Mouse (Mus musculus) intestine, embryonic 14.5 days (tissue): ENCODE results near the gene Rnf38. TPM values are rescaled to one million over a fixed set of nuclear protein-coding genes. Genes with fewer than 3 reads are reported as not detected.
A peak's percentile ranks its signal among the peaks of the same experiment; 100 is the strongest.

Experiments used
- ATAC-seq: fragments of 200-750 bp; cut with Nextera tagmentation; replicated peaks from 2 replicates; pipeline ENCODE4 v1.8.0; 2017; ENCODE audit warnings: low read depth, moderate number of reproducible peaks, moderate TSS enrichment, moderate library complexity; ENCODE audit not compliant: low FRiP score, low TSS enrichment
- DNase-seq: peaks from one replicate; pipeline ENCODE4 v3.0.0-alpha.2; 2018; ENCODE audit warnings: low spot score
- H3K27ac ChIP-seq: fragments of 300-500 bp; sonication (generic); 2 replicates; pipeline ENCODE4 v1.5.1; 2014; ENCODE audit warnings: low read depth, mild to moderate bottlenecking, control low read depth
- H3K27me3 ChIP-seq: fragments of 300-500 bp; sonication (generic); replicated peaks from 2 replicates; pipeline ENCODE4 v1.6.1; 2014; ENCODE audit warnings: low read length, control low read depth; ENCODE audit not compliant: control insufficient read depth, insufficient read depth
- H3K36me3 ChIP-seq: fragments of 300-500 bp; sonication (generic); 2 replicates; pipeline ENCODE4 v1.6.1; 2014; ENCODE audit warnings: low read length, control low read depth; ENCODE audit not compliant: control insufficient read depth, insufficient read depth
- H3K4me1 ChIP-seq: fragments of 300-500 bp; sonication (generic); replicated peaks from 2 replicates; pipeline ENCODE4 v1.6.1; 2014; ENCODE audit warnings: low read length, control low read depth, mixed read lengths; ENCODE audit not compliant: control insufficient read depth, insufficient read depth
- H3K4me2 ChIP-seq: fragments of 300-500 bp; sonication (generic); 2 replicates; pipeline ENCODE4 v1.6.1; 2014; ENCODE audit warnings: low read length
- H3K4me3 ChIP-seq: fragments of 300-500 bp; sonication (generic); 2 replicates; pipeline ENCODE4 v1.5.1; 2014; ENCODE audit warnings: low read depth, low read length, control low read depth, mixed read lengths
- H3K9ac ChIP-seq: fragments of 300-500 bp; sonication (generic); 2 replicates; pipeline ENCODE4 v1.6.1; 2014; ENCODE audit warnings: mild to moderate bottlenecking, low read length
- H3K9me3 ChIP-seq: fragments of 300-500 bp; sonication (generic); 2 replicates; pipeline ENCODE4 v1.6.1; 2016; ENCODE audit warnings: low read length, control low read depth; ENCODE audit not compliant: control insufficient read depth
- WGBS: fragments of 180-500 bp; shearing (Covaris S2); extraction: QIAGEN DNeasy Blood & Tissue Kit; methylation state at CpG from one replicate; pipeline ENCODE4 v1.1.7; 2014; 5-methylcytosine and 5-hydroxymethylcytosine counted together
- polyA plus RNA-seq: library from polyadenylated mRNA; unstranded; fragments of >200 nt; fragmentation: Nextera tagmentation; extraction: Ambion mirVana; gene quantifications from 2 replicates; pipeline ENCODE4 v1.2.1, GENCODE M21; 2014

The Rnf38 gene
- polyA plus RNA-seq, 1 experiment from 2014 or later: 26.2 TPM

GRCm38 (mm10) chr4:44126805-44127204 lies 106.8 kb downstream of the Rnf38 start:
- no peaks in the 10 kb centered on the region for H3K9me3 ChIP-seq
- DNase-seq: no peak
- no peak for ATAC-seq
- no peaks in the 10 kb centered on the region for H3K27me3 ChIP-seq
- H3K4me2 ChIP-seq: no peak overlapping the region
- H3K4me3 ChIP-seq: no peak overlapping the region
- no peak overlapping the region for H3K27ac ChIP-seq
- WGBS: 91% methylated on average over 12 of the region's 12 CpGs
- H3K9ac ChIP-seq: no peak overlapping the region
- H3K36me3 ChIP-seq: peaks cover 63% of the 10 kb centered on the region
- no peaks in the 10 kb centered on the region for H3K4me1 ChIP-seq

GRCm38 (mm10) chr4:44119410-44120201 lies 114.0 kb downstream of the Rnf38 start:
- no peak for DNase-seq
- no peak for ATAC-seq
- H3K9me3 ChIP-seq: no peaks in the 10 kb centered on the region
- 54% methylated on average over 9 of the region's 9 CpGs for WGBS
- H3K4me2 ChIP-seq: no peak overlapping the region
- H3K27ac ChIP-seq: no peak overlapping the region
- H3K4me1 ChIP-seq: no peaks in the 10 kb centered on the region
- H3K9ac ChIP-seq: no peak overlapping the region
- no peaks in the 10 kb centered on the region for H3K27me3 ChIP-seq
- no peaks in the 10 kb centered on the region for H3K36me3 ChIP-seq
- H3K4me3 ChIP-seq: no peak overlapping the region

DNA sequence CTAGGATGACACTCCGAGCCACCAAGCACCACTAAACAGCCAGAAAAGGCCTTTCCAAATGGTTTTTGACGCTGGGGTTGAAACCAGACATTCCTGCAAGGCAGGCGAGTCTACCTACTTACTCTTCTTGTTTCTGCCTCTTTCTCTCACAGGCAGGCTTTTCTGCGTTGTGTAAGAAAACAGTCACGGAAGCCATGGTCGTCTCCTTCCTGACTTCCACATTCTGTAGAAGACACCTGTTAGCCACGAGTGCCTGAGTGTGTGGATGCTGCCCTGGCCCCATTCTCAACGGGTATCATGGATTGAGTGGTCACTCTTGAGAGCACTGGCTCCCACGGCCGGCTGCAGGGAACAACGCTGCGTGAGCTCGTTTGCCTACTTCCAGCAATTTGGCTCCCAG lies 118.5 kb downstream of the Rnf38 start:
- Histone ChIP-seq H3K36me3 (no peaks in the 10 kb centered on the region), H3K4me3 (no peak overlapping the region), H3K9ac (no peak overlapping the region), H3K4me2 (no peak overlapping the region), H3K27ac (no peak overlapping the region), H3K9me3 (no peaks in the 10 kb centered on the region), H3K4me1 (0 out of 2 replicates have a peak, but pooled peaks cover 12% of the 10 kb centered on the region), H3K27me3 (no peaks in the 10 kb centered on the region)
- ATAC-seq: no peak
- DNase-seq: no peak
- 88% methylated on average over 13 of the region's 13 CpGs for WGBS

DNA sequence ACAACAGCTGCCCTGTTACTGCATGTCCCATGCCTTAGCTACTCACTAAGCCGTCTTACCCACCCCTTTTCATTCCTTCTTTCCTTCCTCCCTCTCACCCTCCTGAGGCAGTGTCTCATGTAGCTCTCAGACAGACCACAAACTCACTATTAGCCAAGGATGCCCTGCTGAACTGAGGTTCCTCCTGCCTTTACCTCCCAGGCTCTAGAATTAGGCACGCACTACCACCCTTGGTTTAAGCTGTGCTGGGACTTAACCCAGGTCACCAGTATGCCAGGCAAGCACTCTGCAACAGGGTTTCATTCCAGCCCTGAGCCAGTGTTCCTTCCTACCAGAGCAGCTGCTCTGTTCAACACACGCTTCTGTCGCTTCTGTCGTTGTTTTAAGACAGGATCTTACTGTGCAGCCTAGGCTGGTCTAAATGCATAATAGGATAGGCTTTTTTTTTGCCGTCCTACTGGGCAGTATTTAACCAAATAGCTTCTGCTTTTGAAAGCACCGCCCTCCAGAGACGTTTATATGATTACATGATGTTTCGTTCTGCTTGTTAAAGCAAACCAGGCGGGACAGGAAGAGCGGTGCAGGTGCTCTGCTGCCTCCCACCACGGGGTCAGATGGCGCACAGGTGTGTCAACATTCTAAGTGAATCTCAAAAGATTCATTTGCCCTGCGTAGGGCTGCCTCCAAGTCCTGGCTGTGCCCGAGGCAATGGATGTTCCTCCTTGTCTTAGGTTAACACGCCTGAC lies 120.0 kb downstream of the Rnf38 start:
- DNase-seq (no peak), ATAC-seq (no peak)
- Histone ChIP-seq H3K36me3 (no peaks in the 10 kb centered on the region), H3K4me3 (no peak overlapping the region), H3K27me3 (no peaks in the 10 kb centered on the region), H3K9ac (no peak overlapping the region), H3K4me1 (0 out of 2 replicates have a peak, but pooled peaks cover 12% of the 10 kb centered on the region), H3K4me2 (peak overlapping the region; percentile 23), H3K27ac (no peak overlapping the region), H3K9me3 (no peaks in the 10 kb centered on the region)
- 31% methylated on average over 16 of the region's 16 CpGs for WGBS

DNA sequence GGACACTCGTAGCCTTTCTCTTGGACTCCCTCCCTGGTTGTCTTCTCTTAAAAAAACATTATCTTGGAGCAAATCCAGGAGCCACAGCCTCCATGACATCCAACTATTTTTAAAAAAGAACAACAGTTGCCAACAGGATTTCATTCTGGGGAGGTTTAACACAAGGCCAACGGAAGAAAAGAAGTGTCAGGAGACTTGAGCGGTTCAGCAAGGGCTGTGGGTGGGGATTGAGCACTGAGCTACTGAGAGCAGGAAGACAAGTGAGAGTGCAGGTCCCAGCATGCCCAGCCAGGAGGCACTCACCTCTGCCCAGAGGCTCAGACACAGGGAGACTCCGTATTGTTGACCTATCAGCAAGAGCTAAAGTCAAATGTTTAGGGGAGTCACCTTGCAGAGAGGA lies 120.8 kb downstream of the Rnf38 start:
- 28% methylated on average over 4 of the region's 4 CpGs for WGBS
- no peak for DNase-seq

GRCm38 (mm10) chr4:44110771-44111170 lies 122.8 kb downstream of the Rnf38 start:
- ATAC-seq (no peak), DNase-seq (no peak)
- Histone ChIP-seq H3K9ac (no peak overlapping the region), H3K9me3 (no peaks in the 10 kb centered on the region), H3K27ac (no peak overlapping the region), H3K27me3 (no peaks in the 10 kb centered on the region), H3K36me3 (no peaks in the 10 kb centered on the region), H3K4me1 (peaks cover 19% of the 10 kb centered on the region; the same call in 1 of the 2 replicates), H3K4me2 (no peak overlapping the region), H3K4me3 (no peak overlapping the region)
- 72% methylated on average over 7 of the region's 7 CpGs for WGBS

More for the DNA sequence above, 120.8 kb downstream of the Rnf38 start:
- Histone ChIP-seq H3K4me1 (peaks cover 12% of the 10 kb centered on the region; the same call in 1 of the 2 replicates), H3K9me3 (no peaks in the 10 kb centered on the region), H3K4me3 (no peak overlapping the region), H3K4me2 (no peak overlapping the region), H3K9ac (no peak overlapping the region), H3K27ac (no peak overlapping the region), H3K27me3 (no peaks in the 10 kb centered on the region), H3K36me3 (no peaks in the 10 kb centered on the region)
- no peak for ATAC-seq

DNA sequence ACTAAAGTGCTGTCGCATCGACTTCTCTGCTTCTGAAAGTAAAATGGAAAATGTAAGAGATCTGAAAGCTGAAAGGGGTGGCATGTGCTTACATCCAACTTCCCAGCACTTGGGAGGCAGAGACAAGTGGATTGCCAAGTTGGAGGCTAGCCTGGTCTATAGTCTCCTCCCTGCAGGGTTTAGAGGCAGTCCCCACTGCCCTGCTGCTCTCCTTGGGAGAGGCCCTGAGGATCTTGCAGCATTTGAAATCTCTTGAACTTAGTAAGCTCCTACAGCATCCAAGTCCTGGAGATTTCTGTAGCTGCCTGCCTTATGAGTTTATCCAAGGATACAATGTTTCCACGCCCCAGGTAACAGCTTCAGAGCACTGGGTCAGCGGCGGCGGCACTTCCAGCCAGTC lies 125.3 kb downstream of the Rnf38 start:
- 89% methylated on average over 6 of the region's 6 CpGs for WGBS
- H3K36me3 ChIP-seq: no peaks in the 10 kb centered on the region
- H3K9ac ChIP-seq: no peak overlapping the region

GRCm38 (mm10) chr4:44107339-44107738 lies 126.2 kb downstream of the Rnf38 start:
- Histone ChIP-seq H3K9me3 (no peaks in the 10 kb centered on the region), H3K36me3 (no peaks in the 10 kb centered on the region), H3K27ac (0 out of 2 replicates have a peak overlapping the region, but pooled peaks have one; percentile 5), H3K27me3 (no peaks in the 10 kb centered on the region), H3K9ac (no peak overlapping the region), H3K4me3 (no peak overlapping the region), H3K4me1 (peaks cover 18% of the 10 kb centered on the region; the same call in 1 of the 2 replicates), H3K4me2 (peak overlapping the region; percentile 46)
- 40% methylated on average over 6 of the region's 6 CpGs for WGBS
- ATAC-seq: no peak
- DNase-seq: no peak

More for the DNA sequence above, 125.3 kb downstream of the Rnf38 start:
- H3K9me3 ChIP-seq: no peaks in the 10 kb centered on the region
- peaks cover 23% of the 10 kb centered on the region; the same call in 1 of the 2 replicates for H3K4me1 ChIP-seq
- H3K4me3 ChIP-seq: no peak overlapping the region
- DNase-seq: no peak
- no peak overlapping the region for H3K27ac ChIP-seq
- no peak for ATAC-seq
- H3K27me3 ChIP-seq: no peaks in the 10 kb centered on the region
- H3K4me2 ChIP-seq: no peak overlapping the region
